Mouse (Mus musculus): Measurements from ENCODE around the gene Prkrip1. TPM values are rescaled to one million over a fixed set of nuclear protein-coding genes. Genes with fewer than 3 reads are reported as not detected.
"Not testable (repeated sequence)": the region's sequence is repeated elsewhere in the genome, so short reads cannot be mapped to it uniquely, and the experiment has no call there.

Gene Prkrip1
- total and polyA plus RNA-seq, 3 experiments: 55.1 to 84.1 TPM; not detected in 1

- Histone ChIP-seq H3K27me3 (ENCODE audit: control insufficient read depth in 1 of 2, insufficient read depth in 2 of 2, low read length in 2 of 2) (no peaks in the 10 kb centered on the region), H3K27ac (ENCODE audit: control insufficient read depth, low read depth, low read length) (no peak overlapping the region), H3K4me3 (ENCODE audit: control insufficient read depth in 1 of 2, insufficient read depth in 1 of 2, low read depth in 2 of 2, low read length in 2 of 2) (no peak overlapping the region), H3K9ac (ENCODE audit: control insufficient read depth, low read depth, low read length, poor library complexity, severe bottlenecking) (no peak overlapping the region), H3K79me2 (ENCODE audit: control insufficient read depth, insufficient read depth, low read length, poor library complexity) (0 out of 2 replicates have a peak, but pooled peaks cover 2% of the 10 kb centered on the region), H3K9me3 (replicated peaks; ENCODE audit: insufficient read depth, low read length) (no peaks in the 10 kb centered on the region), H3K36me3 (ENCODE audit: control insufficient read depth in 1 of 2, insufficient read depth in 2 of 2, low read length in 2 of 2) (peaks cover 0 to 9% of the 10 kb centered on the region in 2 experiments; a peak in 2 of 4 replicates), H3K4me1 (ENCODE audit: control insufficient read depth in 1 of 2, insufficient read depth in 2 of 2, low read length in 2 of 2) (no peaks in the 10 kb centered on the region)
- TF ChIP-seq MYB (IDR thresholded peaks at IDR 0.05; ENCODE audit: low read depth, low read length) (no peak), SMC3 (IDR thresholded peaks at IDR 0.05; ENCODE audit: low read depth, low read length) (no peak), CHD1 (IDR thresholded peaks at IDR 0.05; ENCODE audit: low read depth, low read length) (no peak), CTCF (IDR thresholded peaks at IDR 0.05 in 2 of 3, conservative IDR thresholded peaks at IDR 0.05 in 1 of 3; ENCODE audit: control insufficient read depth in 1 of 3, insufficient read depth in 1 of 3, low read depth in 2 of 3, low read length in 3 of 3, poor library complexity in 1 of 3, severe bottlenecking in 1 of 3) (no peak), ZNF384 (IDR thresholded peaks at IDR 0.05; ENCODE audit: low read depth, low read length) (no peak), SIN3A (IDR thresholded peaks at IDR 0.05; ENCODE audit: low read length) (no peak), POLR2AphosphoS5 (IDR thresholded peaks at IDR 0.05; ENCODE audit: borderline replicate concordance, low read depth, low read length) (no peak), KAT2A (conservative IDR thresholded peaks at IDR 0.05; ENCODE audit: low read depth, low read length) (no peak)
- no peak for DNase-seq (ENCODE audit: low read depth, low spot score)
Measured at GRCm38 (mm10) chr5:136163807-136164474, 34.8 kb downstream of the Prkrip1 start.

GRCm38 (mm10) chr5:136160084-136160483 is 38.7 kb downstream of the Prkrip1 start:
- not testable (repeated sequence) for H3K36me3 ChIP-seq (ENCODE audit: control insufficient read depth in 1 of 2, insufficient read depth in 2 of 2, low read length in 2 of 2); H3K27me3 ChIP-seq (ENCODE audit: control insufficient read depth in 1 of 2, insufficient read depth in 2 of 2, low read length in 2 of 2); H3K9ac ChIP-seq (ENCODE audit: control insufficient read depth, low read depth, low read length, poor library complexity, severe bottlenecking); H3K9me3 ChIP-seq (replicated peaks; ENCODE audit: insufficient read depth, low read length); H3K4me1 ChIP-seq (ENCODE audit: control insufficient read depth in 1 of 2, insufficient read depth in 2 of 2, low read length in 2 of 2); H3K79me2 ChIP-seq (ENCODE audit: control insufficient read depth, insufficient read depth, low read length, poor library complexity); H3K4me3 ChIP-seq (ENCODE audit: control insufficient read depth in 1 of 2, insufficient read depth in 1 of 2, low read depth in 2 of 2, low read length in 2 of 2); H3K27ac ChIP-seq (ENCODE audit: control insufficient read depth, low read depth, low read length); DNase-seq (ENCODE audit: low read depth, low spot score)

- Histone ChIP-seq H3K27me3 (ENCODE audit: control insufficient read depth in 1 of 2, insufficient read depth in 2 of 2, low read length in 2 of 2) (no peaks in the 10 kb centered on the region), H3K9me3 (replicated peaks; ENCODE audit: insufficient read depth, low read length) (no peaks in the 10 kb centered on the region), H3K9ac (ENCODE audit: control insufficient read depth, low read depth, low read length, poor library complexity, severe bottlenecking) (no peak overlapping the region), H3K36me3 (ENCODE audit: control insufficient read depth in 1 of 2, insufficient read depth in 2 of 2, low read length in 2 of 2) (peaks cover 0 to 3% of the 10 kb centered on the region in 2 experiments; a peak in 1 of 4 replicates), H3K4me1 (ENCODE audit: control insufficient read depth in 1 of 2, insufficient read depth in 2 of 2, low read length in 2 of 2) (no peaks in the 10 kb centered on the region), H3K4me3 (ENCODE audit: control insufficient read depth in 1 of 2, insufficient read depth in 1 of 2, low read depth in 2 of 2, low read length in 2 of 2) (no peak overlapping the region), H3K27ac (ENCODE audit: control insufficient read depth, low read depth, low read length) (no peak overlapping the region), H3K79me2 (ENCODE audit: control insufficient read depth, insufficient read depth, low read length, poor library complexity) (no peaks in the 10 kb centered on the region)
- DNase-seq (ENCODE audit: low read depth, low spot score): no peak
- TF ChIP-seq CHD2 (IDR thresholded peaks at IDR 0.05; ENCODE audit: low read length): no peak
- TF ChIP-seq EP300 (IDR thresholded peaks at IDR 0.05; ENCODE audit: low read depth in 1 of 2, low read length in 2 of 2): no peak
- no peak for TF ChIP-seq POLR2A (IDR thresholded peaks at IDR 0.05; ENCODE audit: control insufficient read depth in 1 of 2, insufficient read depth in 1 of 2, low read depth in 1 of 2, low read length in 2 of 2, poor library complexity in 1 of 2)
- TF ChIP-seq USF2 (IDR thresholded peaks at IDR 0.05; ENCODE audit: borderline replicate concordance in 1 of 2, insufficient read depth in 1 of 2, low read depth in 1 of 2, low read length in 2 of 2): no peak
- no peak for TF ChIP-seq MYB (IDR thresholded peaks at IDR 0.05; ENCODE audit: low read depth, low read length)
- TF ChIP-seq BHLHE40 (IDR thresholded peaks at IDR 0.05; ENCODE audit: borderline replicate concordance, low read depth, low read length): no peak
Measured at GRCm38 (mm10) chr5:136155399-136155798, 43.4 kb downstream of the Prkrip1 start.

Data from MEL (cell line).